ENCODE assay signal across 20 mouse cellular contexts in the genomic region with DNA sequence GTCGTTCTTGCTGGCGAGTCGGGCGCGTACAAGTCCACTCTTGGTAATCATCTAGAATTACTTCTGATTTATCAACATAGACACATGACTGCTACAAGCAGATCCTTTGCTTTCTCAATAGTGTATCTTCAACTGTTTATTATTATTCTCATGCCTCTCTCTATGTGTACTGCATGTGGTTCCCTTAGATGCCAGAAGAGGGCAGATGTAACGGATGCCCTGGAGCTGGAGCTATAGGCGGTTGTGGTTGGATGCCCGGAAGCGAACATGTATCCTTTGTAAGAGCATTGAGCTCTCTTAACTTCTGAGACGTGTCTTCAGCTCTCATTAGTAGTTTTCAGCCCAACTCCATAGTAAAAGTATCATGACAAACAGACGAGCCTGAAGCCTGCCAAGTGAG. TPM values are rescaled to one million over a fixed set of nuclear protein-coding genes. Genes with fewer than 3 reads are reported as not detected.
DNase-seq lines count a peak whose midpoint lies in the region; ATAC-seq and TF ChIP-seq lines count a peak whose summit lies in the region.
"Had no signal": no experiment of that assay in that cellular context is flagged by ENCODE, and none has a peak within 500 bp of the region (broad histone marks: within the 10 kb centered on the region; RNA-seq: fewer than 3 reads in every experiment).

No protein-coding gene starts in this region.

- 90% methylated on average over 11 of the region's 11 CpGs for WGBS in lung, embryonic 14.5 days

- no peak overlapping the region for H3K27ac ChIP-seq in lung, embryonic 14.5 days (ENCODE audit: low read depth)
- H3K27ac ChIP-seq in ES-E14 (ENCODE audit: insufficient read depth, low read depth, low read length, poor library complexity, severe bottlenecking), result no peak overlapping the region
- H3K27ac ChIP-seq: heart, embryonic 15.5 days; hindbrain, embryonic 12.5 days; stomach, embryonic 15.5 days had no signal

- H3K4me1 ChIP-seq in lung, embryonic 14.5 days (ENCODE audit: insufficient read depth), result no peaks in the 10 kb centered on the region
- H3K4me1 ChIP-seq in ES-E14 (ENCODE audit: control insufficient read depth in 2 of 2, insufficient read depth in 2 of 2, low read length in 2 of 2, poor library complexity in 1 of 2), result no peaks in the 10 kb centered on the region
- H3K4me1 ChIP-seq: heart, embryonic 15.5 days; hindbrain, embryonic 12.5 days; stomach, embryonic 15.5 days had no signal

- H3K4me2 ChIP-seq in lung, embryonic 14.5 days, result no peak overlapping the region
- H3K4me2 ChIP-seq: heart, embryonic 15.5 days; hindbrain, embryonic 12.5 days; stomach, embryonic 15.5 days had no signal

- TF ChIP-seq CTCF in lung, embryonic 14.5 days (IDR thresholded peaks at IDR 0.05; ENCODE audit: low read depth), result peak; percentile 7; the same call in 1 of the 2 replicates

- H3K9ac ChIP-seq in lung, embryonic 14.5 days, result no peak overlapping the region
- H3K9ac ChIP-seq in ES-E14 (ENCODE audit: insufficient read depth, low read depth, low read length, poor library complexity, severe bottlenecking), result no peak overlapping the region
- H3K9ac ChIP-seq: heart, embryonic 15.5 days; hindbrain, embryonic 12.5 days; stomach, embryonic 15.5 days had no signal

- ATAC-seq in lung, embryonic 14.5 days (ENCODE audit: insufficient read depth), result no peak
- peak; percentile 57 for ATAC-seq in megakaryocyte progenitor cell, adult 5-6 weeks (replicated peaks; ENCODE audit: poor library complexity)

- no peak overlapping the region for H3K4me3 ChIP-seq in lung, embryonic 14.5 days (ENCODE audit: low read depth, low read length)
- no peak overlapping the region for H3K4me3 ChIP-seq in ES-E14 (ENCODE audit: insufficient read depth in 1 of 2, low read depth in 1 of 2, low read length in 2 of 2, poor library complexity in 1 of 2, severe bottlenecking in 1 of 2)
- H3K4me3 ChIP-seq: heart, embryonic 15.5 days; hindbrain, embryonic 12.5 days; megakaryocyte, embryonic 14.5 days; stomach, embryonic 15.5 days had no signal

- no peaks in the 10 kb centered on the region for H3K9me3 ChIP-seq in lung, embryonic 14.5 days (ENCODE audit: low read depth, low read length)
- no peaks in the 10 kb centered on the region for H3K9me3 ChIP-seq in ES-E14 (ENCODE audit: control insufficient read depth, insufficient read depth, low read depth, low read length)
- H3K9me3 ChIP-seq: heart, embryonic 15.5 days; hindbrain, embryonic 12.5 days; megakaryocyte, embryonic 14.5 days; stomach, embryonic 15.5 days had no signal

- in situ Hi-C loops in ES-E14 (cut with MboI; ENCODE audit: low sequenced_read_pairs in 2 of 2, unreplicated experiment in 2 of 2), result no loop called here

- no peaks in the 10 kb centered on the region for H3K36me3 ChIP-seq in lung, embryonic 14.5 days (ENCODE audit: insufficient read depth)
- no peaks in the 10 kb centered on the region for H3K36me3 ChIP-seq in ES-E14 (ENCODE audit: control insufficient read depth, insufficient read depth, low read length, poor library complexity, severe bottlenecking)
- H3K36me3 ChIP-seq: heart, embryonic 15.5 days; stomach, embryonic 15.5 days had no signal

- H3K27me3 ChIP-seq in lung, embryonic 14.5 days (ENCODE audit: insufficient read depth, low read length), result no peaks in the 10 kb centered on the region
- H3K27me3 ChIP-seq: heart, embryonic 15.5 days; hindbrain, embryonic 12.5 days; megakaryocyte, embryonic 14.5 days; stomach, embryonic 15.5 days had no signal

- DNase-seq in lung, embryonic 14.5 days, result no peak
- DNase-seq in lung, postnatal 4 days, result no peak
- peak; percentile 44 for DNase-seq in CD4-positive, CD25-positive, alpha-beta regulatory T cell, adult 2 months (ENCODE audit: low read depth, low spot score)
- DNase-seq in ES-E14 (ENCODE audit: low read depth, low spot score), result peak; percentile 6
- no peak for DNase-seq in frontal cortex, adult 2 months (ENCODE audit: extremely low spot score in 1 of 2, low spot score in 1 of 2)
- DNase-seq in cerebellum, adult 18-20 months, result no peak
- no peak for DNase-seq in kidney, adult 11 months
- DNase-seq: cerebellum, postnatal 25 days; gastrocnemius, postnatal 25 days; kidney, adult 18-20 months; kidney, postnatal 36 days; thymus, postnatal 25 days had no signal

TF ChIP-seq in ES-E14, 5 proteins besides CTCF, POLR2A, EP300 and RAD21:
- no peak for TF ChIP-seq ZNF384 (IDR thresholded peaks at IDR 0.05; ENCODE audit: low read depth, low read length)
- TF ChIP-seq ZC3H11A (IDR thresholded peaks at IDR 0.05; ENCODE audit: borderline replicate concordance, low read depth, low read length), result no peak
- TF ChIP-seq HCFC1 (IDR thresholded peaks at IDR 0.05; ENCODE audit: borderline replicate concordance, insufficient read depth, low read length), result no peak
- no peak for TF ChIP-seq MAFK (IDR thresholded peaks at IDR 0.05; ENCODE audit: insufficient read depth, low read depth, low read length)
- no peak for TF ChIP-seq CHD2 (IDR thresholded peaks at IDR 0.05; ENCODE audit: low read depth, low read length)
TF ChIP-seq in ES-E14: peak in this region for 0.

RNA-seq across cellular contexts. Expression of gene Insl5, which starts 16.4 kb away (rescaled TPM):
- not detected in 2 replicates for polyA plus RNA-seq in lung, embryonic 14.5 days (2014; fragmentation: Nextera tagmentation; extraction: Ambion mirVana)
- total RNA-seq in ES-E14 (2012; rRNA removed), result not detected in 2 replicates
- total RNA-seq in megakaryocyte progenitor cell, adult 5-6 weeks (2015), result not detected in 2 replicates
- total RNA-seq in megakaryocyte progenitor cell, adult 5-6 weeks (2017), result not detected in 2 replicates
- polyA plus RNA-seq in frontal cortex, adult 2 months (2012; rRNA removed), result 5.3 and 5.4 TPM in 2 replicates
- total RNA-seq: gastrocnemius, postnatal 25 days; layer of hippocampus, postnatal 14 days; monocyte, adult 5-6 weeks had no signal
- polyA plus RNA-seq: heart, embryonic 15.5 days; liver, embryonic 16.5 days; stomach, embryonic 15.5 days had no signal

Comparison
In these comparisons a context has a peak if more than half of its experiments do, and no peak if none do; other contexts are left out.
1. DNase-seq: peak in CD4-positive, CD25-positive, alpha-beta regulatory T cell, adult 2 months (single experiment) and ES-E14 (single experiment); none in lung, embryonic 14.5 days (single experiment), lung, postnatal 4 days (0 of 2), frontal cortex, adult 2 months (0 of 2), cerebellum, adult 18-20 months (0 of 2) and kidney, adult 11 months (single experiment).